Mouse (Mus musculus) heart, embryonic 12.5 days (tissue): Measurements from ENCODE around the gene Tmem270. TPM values are rescaled to one million over a fixed set of nuclear protein-coding genes. Genes with fewer than 3 reads are reported as not detected.
"Not testable (repeated sequence)": the region's sequence is repeated elsewhere in the genome, so short reads cannot be mapped to it uniquely, and the experiment has no call there.

ENCODE experiments used
- ATAC-seq: fragments of 200-750 bp; cut with Nextera tagmentation; 2 replicates; pipeline ENCODE4 v1.8.0; 2017; ENCODE audit warnings: moderate TSS enrichment, moderate library complexity; ENCODE audit not compliant: insufficient number of reproducible peaks, low FRiP score
- H3K27ac ChIP-seq: fragments of 300-500 bp; sonication (generic); 2 replicates; pipeline ENCODE4 v1.5.1; 2016; ENCODE audit warnings: mild to moderate bottlenecking, moderate library complexity; ENCODE audit not compliant: poor library complexity, severe bottlenecking
- H3K27me3 ChIP-seq: fragments of 300-500 bp; sonication (generic); replicated peaks from 2 replicates; pipeline ENCODE4 v1.6.1; 2016; ENCODE audit warnings: mild to moderate bottlenecking, moderate library complexity
- H3K36me3 ChIP-seq: fragments of 300-500 bp; sonication (generic); 2 replicates; pipeline ENCODE4 v1.6.1; 2016; ENCODE audit warnings: mild to moderate bottlenecking, moderate library complexity
- H3K4me1 ChIP-seq: fragments of 300-500 bp; sonication (generic); replicated peaks from 2 replicates; pipeline ENCODE4 v1.6.1; 2016; ENCODE audit warnings: mild to moderate bottlenecking
- H3K4me2 ChIP-seq: fragments of 300-500 bp; sonication (generic); 2 replicates; pipeline ENCODE4 v1.6.1; 2016; ENCODE audit warnings: mild to moderate bottlenecking, moderate library complexity
- H3K4me3 ChIP-seq: fragments of 300-500 bp; sonication (generic); 2 replicates; pipeline ENCODE4 v1.5.1; 2016; ENCODE audit warnings: mild to moderate bottlenecking
- H3K9ac ChIP-seq: fragments of 300-500 bp; sonication (generic); 2 replicates; pipeline ENCODE4 v1.6.1; 2016; ENCODE audit warnings: mild to moderate bottlenecking, moderate library complexity
- H3K9me3 ChIP-seq: fragments of 300-500 bp; sonication (generic); replicated peaks from 2 replicates; pipeline ENCODE4 v1.6.1; 2016; ENCODE audit warnings: mild to moderate bottlenecking, moderate library complexity
- WGBS: fragments of 180-500 bp; shearing (Covaris S2); methylation state at CpG from one replicate; pipeline ENCODE4 v1.1.7; 2016; 5-methylcytosine and 5-hydroxymethylcytosine counted together
- polyA plus RNA-seq: library from polyadenylated mRNA; unstranded; fragments of >200 nt; fragmentation: Nextera tagmentation; extraction: Ambion mirVana; gene quantifications from 2 replicates; pipeline ENCODE4 v1.2.1, GENCODE M21; 2016

The Tmem270 gene
- polyA plus RNA-seq, 1 experiment from 2014 or later, result not detected

- peaks cover 10% of the 10 kb centered on the region for H3K4me1 ChIP-seq
These were observed 35.1 kb upstream of the Tmem270 start for GRCm38 (mm10) chr5:134941472-134942209.

GRCm38 (mm10) chr5:134939554-134939953, 33.0 kb upstream of the Tmem270 start:
- H3K9ac ChIP-seq, H3K27ac ChIP-seq, H3K9me3 ChIP-seq, H3K36me3 ChIP-seq, H3K4me2 ChIP-seq, ATAC-seq, H3K27me3 ChIP-seq, H3K4me1 ChIP-seq, H3K4me3 ChIP-seq: not testable (repeated sequence)
- WGBS, result 85% methylated on average over 4 of the region's 7 CpGs

More at GRCm38 (mm10) chr5:134941472-134942209, 35.1 kb upstream of the Tmem270 start:
- H3K4me2 ChIP-seq, result no peak overlapping the region
- no peak overlapping the region for H3K9ac ChIP-seq
- peaks cover 19% of the 10 kb centered on the region for H3K27me3 ChIP-seq
- no peak overlapping the region for H3K27ac ChIP-seq
- H3K36me3 ChIP-seq, result no peaks in the 10 kb centered on the region
- no peaks in the 10 kb centered on the region for H3K9me3 ChIP-seq
- WGBS, result 78% methylated on average over 14 of the region's 14 CpGs
- no peak overlapping the region for H3K4me3 ChIP-seq
- ATAC-seq, result no peak

GRCm38 (mm10) chr5:134939069-134939468, 32.5 kb upstream of the Tmem270 start:
- Histone ChIP-seq H3K4me3 (no peak overlapping the region), H3K36me3 (peaks cover 10% of the 10 kb centered on the region; the same call in 1 of the 2 replicates), H3K4me1 (no peaks in the 10 kb centered on the region), H3K4me2 (no peak overlapping the region), H3K27ac (no peak overlapping the region), H3K9me3 (no peaks in the 10 kb centered on the region), H3K9ac (no peak overlapping the region), H3K27me3 (no peaks in the 10 kb centered on the region)
- ATAC-seq, result no peak
- 77% methylated on average over 3 of the region's 3 CpGs for WGBS

GRCm38 (mm10) chr5:134936626-134937185, 30.2 kb upstream of the Tmem270 start:
- H3K4me1 ChIP-seq, result peaks cover 7% of the 10 kb centered on the region; the same call in 1 of the 2 replicates
- WGBS, result 74% methylated on average over 6 of the region's 6 CpGs
- H3K4me2 ChIP-seq, result no peak overlapping the region
- no peaks in the 10 kb centered on the region for H3K27me3 ChIP-seq
- peaks cover 10% of the 10 kb centered on the region; the same call in 1 of the 2 replicates for H3K36me3 ChIP-seq
- no peaks in the 10 kb centered on the region for H3K9me3 ChIP-seq
- no peak for ATAC-seq
- H3K27ac ChIP-seq, result no peak overlapping the region
- no peak overlapping the region for H3K9ac ChIP-seq
- H3K4me3 ChIP-seq, result no peak overlapping the region

- Histone ChIP-seq H3K4me1 (peaks cover 7% of the 10 kb centered on the region; the same call in 1 of the 2 replicates), H3K9ac (no peak overlapping the region), H3K27ac (no peak overlapping the region), H3K4me2 (no peak overlapping the region), H3K4me3 (no peak overlapping the region), H3K36me3 (peaks cover 10% of the 10 kb centered on the region; the same call in 1 of the 2 replicates), H3K27me3 (no peaks in the 10 kb centered on the region), H3K9me3 (no peaks in the 10 kb centered on the region)
- WGBS, result 83% methylated on average over 6 of the region's 6 CpGs
- no peak for ATAC-seq
These were observed 29.5 kb upstream of the Tmem270 start for GRCm38 (mm10) chr5:134936051-134936450.

GRCm38 (mm10) chr5:134934666-134935065, 28.1 kb upstream of the Tmem270 start:
- peaks cover 7% of the 10 kb centered on the region; the same call in 1 of the 2 replicates for H3K4me1 ChIP-seq
- H3K4me3 ChIP-seq, result no peak overlapping the region
- 87% methylated on average over 3 of the region's 3 CpGs for WGBS
- H3K36me3 ChIP-seq, result peaks cover 10% of the 10 kb centered on the region; the same call in 1 of the 2 replicates
- no peaks in the 10 kb centered on the region for H3K27me3 ChIP-seq
- no peak overlapping the region for H3K4me2 ChIP-seq
- no peaks in the 10 kb centered on the region for H3K9me3 ChIP-seq
- no peak overlapping the region for H3K27ac ChIP-seq
- no peak overlapping the region for H3K9ac ChIP-seq
- no peak for ATAC-seq

- WGBS, result 85% methylated on average over 5 of the region's 5 CpGs
- H3K4me1 ChIP-seq, H3K36me3 ChIP-seq, H3K27ac ChIP-seq, H3K9ac ChIP-seq, H3K27me3 ChIP-seq, ATAC-seq, H3K4me3 ChIP-seq, H3K4me2 ChIP-seq, H3K9me3 ChIP-seq: not testable (repeated sequence)
These were observed 27.2 kb upstream of the Tmem270 start for GRCm38 (mm10) chr5:134933686-134934085.

- H3K9ac ChIP-seq, result no peak overlapping the region
- 0 out of 2 replicates have a peak, but pooled peaks cover 5% of the 10 kb centered on the region for H3K27me3 ChIP-seq
- no peaks in the 10 kb centered on the region for H3K9me3 ChIP-seq
- H3K36me3 ChIP-seq, result peaks cover 10% of the 10 kb centered on the region; the same call in 1 of the 2 replicates
- no peak overlapping the region for H3K4me3 ChIP-seq
- H3K27ac ChIP-seq, result no peak overlapping the region
- no peak overlapping the region for H3K4me2 ChIP-seq
- 85% methylated on average over 8 of the region's 8 CpGs for WGBS
- peaks cover 7% of the 10 kb centered on the region; the same call in 1 of the 2 replicates for H3K4me1 ChIP-seq
- no peak for ATAC-seq
These were observed 26.7 kb upstream of the Tmem270 start for GRCm38 (mm10) chr5:134933281-134933680.

- H3K27ac ChIP-seq, result 0 out of 2 replicates have a peak overlapping the region, but pooled peaks have one; percentile 62
- ATAC-seq, result peak; percentile 34; the same call in 1 of the 2 replicates
- peak overlapping the region; percentile 84 for H3K9ac ChIP-seq
- H3K4me3 ChIP-seq, result peak overlapping the region; percentile 78
- peaks cover 10% of the 10 kb centered on the region; the same call in 1 of the 2 replicates for H3K36me3 ChIP-seq
- 0 out of 2 replicates have a peak, but pooled peaks cover 5% of the 10 kb centered on the region for H3K27me3 ChIP-seq
- peak overlapping the region; percentile 92 for H3K4me2 ChIP-seq
- H3K4me1 ChIP-seq, result peaks cover 7% of the 10 kb centered on the region; the same call in 1 of the 2 replicates
- 36% methylated on average over 9 of the region's 9 CpGs for WGBS
- no peaks in the 10 kb centered on the region for H3K9me3 ChIP-seq
These were observed 26.4 kb upstream of the Tmem270 start for GRCm38 (mm10) chr5:134932903-134933276.

GRCm38 (mm10) chr5:134932179-134932902, 25.8 kb upstream of the Tmem270 start, which contains the start of gene Mettl27:
TSS of gene Mettl27 (plus strand) at chr5:134932368.
- WGBS, result under 1% methylated on average over 41 of the region's 41 CpGs
- peak within 1 kb of the TSS; percentile 62; the same call in 1 of the 2 replicates for H3K27ac ChIP-seq
- H3K9ac ChIP-seq, result peak within 1 kb of the TSS; percentile 84
- H3K36me3 ChIP-seq, result peaks cover 10% of the 10 kb centered on the region; the same call in 1 of the 2 replicates
- H3K4me2 ChIP-seq, result peak within 1 kb of the TSS; percentile 92
- no peaks in the 10 kb centered on the region for H3K9me3 ChIP-seq
- peaks cover 7% of the 10 kb centered on the region; the same call in 1 of the 2 replicates for H3K4me1 ChIP-seq
- peak within 1 kb of the TSS; percentile 78 for H3K4me3 ChIP-seq
- peak; percentile 96 for ATAC-seq
- H3K27me3 ChIP-seq, result 0 out of 2 replicates have a peak, but pooled peaks cover 5% of the 10 kb centered on the region
